Mouse (Mus musculus): ENCODE results near the gene Trp53rka.

DNA sequence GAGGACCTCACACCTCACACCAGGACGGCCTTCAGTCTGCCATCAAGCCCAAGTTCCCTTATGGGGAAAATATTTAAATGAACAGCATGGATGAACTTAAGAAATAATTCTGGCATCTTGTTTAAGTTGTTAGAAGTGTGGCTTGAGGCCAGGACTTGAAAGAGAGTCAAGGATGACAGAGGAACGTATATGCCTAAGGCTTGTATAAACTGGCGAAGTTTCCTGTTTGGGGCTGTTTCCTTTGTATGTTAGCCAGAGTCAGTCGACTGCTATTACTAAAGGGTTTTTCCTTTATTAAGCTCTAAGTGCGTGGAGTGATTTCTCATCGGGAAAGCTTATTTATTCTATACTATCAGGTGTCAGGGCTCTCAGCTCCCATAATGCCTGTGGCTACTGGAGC, 5.7 kb upstream of the Trp53rka start:
- no peak for TF ChIP-seq GATA1 (IDR thresholded peaks at IDR 0.05; ENCODE audit: low read length)
- no peak for TF ChIP-seq TAL1 (IDR thresholded peaks at IDR 0.05; ENCODE audit: low read length)

Measured in erythroblast, embryonic 14.5 days (primary cell).